Mouse (Mus musculus): ENCODE measurements around the gene Phf7.
A peak's percentile ranks its signal among the peaks of the same experiment; 100 is the strongest.

Gene Phf7

GRCm38 (mm10) chr14:31251084-31251604, at the start of gene Phf7, which contains the start of gene Bap1:
Phf7 (minus strand) TSS chr14:31251317.
Bap1 (plus strand) TSS chr14:31251450.
- DNase-seq = peak; percentile 98

DNA sequence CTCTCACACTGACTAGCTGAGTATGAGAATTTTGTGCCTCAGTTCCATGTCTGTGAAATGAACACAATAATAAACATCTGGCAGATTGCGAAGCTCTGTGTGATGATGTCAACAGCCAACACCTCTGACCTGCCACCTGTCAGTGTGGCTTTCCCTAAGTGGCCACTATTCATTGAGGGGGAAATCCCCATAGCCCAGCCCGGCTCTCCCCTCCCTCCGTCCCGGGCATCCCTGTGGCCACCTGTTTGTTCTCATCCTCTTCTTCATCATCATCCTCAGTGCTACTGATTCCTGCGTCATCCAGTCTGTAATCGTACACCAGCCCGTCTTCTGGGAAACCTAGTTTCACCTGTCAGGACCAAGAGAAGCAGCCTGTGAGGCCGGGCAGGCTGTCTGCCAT, 34.6 kb upstream of the Phf7 start:
- DNase-seq = no peak

- peak; percentile 82 for DNase-seq
Observed at GRCm38 (mm10) chr14:31272164-31272563, 21.0 kb upstream of the Phf7 start.

DNA sequence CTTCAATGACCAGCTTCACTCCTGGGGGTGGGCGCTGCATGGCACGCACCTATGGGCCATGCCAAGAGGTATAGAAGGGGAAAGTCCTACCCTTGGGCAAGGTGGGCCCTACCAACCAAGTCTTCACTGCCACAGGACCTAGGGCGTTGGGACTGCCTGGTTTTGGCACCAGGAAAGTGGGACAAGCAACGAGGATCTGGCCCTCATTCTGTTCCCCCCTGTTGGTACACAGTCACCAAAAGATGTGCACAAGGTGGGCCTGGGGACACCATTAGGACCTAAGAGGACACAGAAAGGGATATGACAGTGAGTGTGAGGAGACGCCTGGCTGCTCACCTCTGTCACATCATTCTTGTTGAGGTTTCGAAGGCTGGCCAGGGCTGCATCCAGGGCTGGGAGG, 20.0 kb upstream of the Phf7 start:
- no peak for DNase-seq

- peak; percentile 31 for DNase-seq
Observed at GRCm38 (mm10) chr14:31269456-31270100, 18.5 kb upstream of the Phf7 start.

- no peak for DNase-seq
Observed at GRCm38 (mm10) chr14:31268301-31269001, 17.3 kb upstream of the Phf7 start.

DNA sequence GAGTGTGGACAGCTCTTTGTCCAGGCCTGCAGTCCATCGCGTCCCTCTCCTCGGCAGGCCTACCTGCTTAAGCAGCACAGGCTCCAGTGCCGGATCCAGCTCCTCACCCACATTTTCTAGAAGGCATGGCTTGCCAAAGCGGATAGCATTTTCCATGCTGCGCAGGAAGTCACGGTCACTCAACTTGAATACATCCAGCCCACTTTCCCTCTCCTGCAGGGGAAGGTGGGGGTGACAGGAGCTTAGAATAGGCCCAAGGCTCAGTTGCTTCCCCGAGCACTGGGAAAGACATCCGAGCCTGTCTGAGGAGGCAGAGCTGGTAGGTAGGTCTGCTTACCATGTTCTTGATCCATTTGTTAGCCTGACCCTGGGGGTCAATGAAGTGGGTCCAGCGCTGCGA, 16.5 kb upstream of the Phf7 start:
- no peak for DNase-seq

- DNase-seq = no peak
Observed at GRCm38 (mm10) chr14:31260932-31261331, 9.8 kb upstream of the Phf7 start.

DNA sequence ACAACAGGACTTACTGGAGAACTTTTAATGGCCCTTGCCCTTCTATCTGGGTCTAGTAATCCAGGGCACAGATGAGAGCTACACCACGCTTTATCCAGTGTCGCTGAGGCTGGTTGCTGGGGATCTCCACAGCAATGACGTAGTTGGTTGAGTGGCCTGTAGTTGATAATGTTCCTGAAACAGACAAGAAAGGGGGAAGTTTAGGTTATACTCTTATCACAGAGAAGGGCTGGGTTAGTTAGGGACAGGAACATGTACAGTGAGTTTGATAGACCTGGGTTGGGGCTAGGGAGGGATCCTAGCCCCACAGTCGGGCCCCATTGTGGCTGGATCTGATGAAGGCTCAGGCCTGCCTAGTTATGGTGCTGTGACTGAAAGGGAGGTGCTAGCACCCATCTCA, 9.3 kb upstream of the Phf7 start:
- DNase-seq = no peak

DNA sequence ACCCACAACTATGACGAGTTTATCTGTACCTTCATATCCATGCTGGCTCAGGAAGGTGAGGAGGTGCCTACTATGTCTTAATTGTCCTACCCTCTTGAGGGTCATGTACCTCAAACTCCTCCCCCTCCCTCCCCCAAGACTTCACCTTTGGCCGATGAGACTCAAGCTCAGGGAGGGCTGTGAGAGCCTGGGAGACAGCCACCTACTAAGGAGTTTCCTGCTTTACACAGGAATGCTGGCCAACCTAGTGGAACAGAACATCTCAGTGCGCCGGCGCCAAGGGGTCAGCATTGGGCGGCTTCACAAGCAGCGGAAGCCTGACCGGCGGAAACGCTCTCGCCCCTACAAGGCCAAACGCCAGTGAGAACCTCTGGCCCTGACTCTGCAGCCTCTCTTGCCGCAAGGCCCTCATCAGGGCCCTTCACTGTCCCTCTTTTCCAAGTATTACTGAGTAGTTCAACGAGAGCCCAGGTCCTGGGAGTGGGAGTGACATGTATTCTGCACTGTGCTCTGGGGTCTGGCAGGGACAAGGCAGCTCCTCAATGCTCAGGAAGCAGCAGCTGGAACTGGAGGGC, 7.4 kb upstream of the Phf7 start:
- no peak for DNase-seq

- no peak for DNase-seq
Observed at GRCm38 (mm10) chr14:31252091-31252490, 974 bp upstream of the Phf7 start.

- no peak for DNase-seq
Observed at GRCm38 (mm10) chr14:31251626-31252025, 509 bp upstream of the Phf7 start.

DNA sequence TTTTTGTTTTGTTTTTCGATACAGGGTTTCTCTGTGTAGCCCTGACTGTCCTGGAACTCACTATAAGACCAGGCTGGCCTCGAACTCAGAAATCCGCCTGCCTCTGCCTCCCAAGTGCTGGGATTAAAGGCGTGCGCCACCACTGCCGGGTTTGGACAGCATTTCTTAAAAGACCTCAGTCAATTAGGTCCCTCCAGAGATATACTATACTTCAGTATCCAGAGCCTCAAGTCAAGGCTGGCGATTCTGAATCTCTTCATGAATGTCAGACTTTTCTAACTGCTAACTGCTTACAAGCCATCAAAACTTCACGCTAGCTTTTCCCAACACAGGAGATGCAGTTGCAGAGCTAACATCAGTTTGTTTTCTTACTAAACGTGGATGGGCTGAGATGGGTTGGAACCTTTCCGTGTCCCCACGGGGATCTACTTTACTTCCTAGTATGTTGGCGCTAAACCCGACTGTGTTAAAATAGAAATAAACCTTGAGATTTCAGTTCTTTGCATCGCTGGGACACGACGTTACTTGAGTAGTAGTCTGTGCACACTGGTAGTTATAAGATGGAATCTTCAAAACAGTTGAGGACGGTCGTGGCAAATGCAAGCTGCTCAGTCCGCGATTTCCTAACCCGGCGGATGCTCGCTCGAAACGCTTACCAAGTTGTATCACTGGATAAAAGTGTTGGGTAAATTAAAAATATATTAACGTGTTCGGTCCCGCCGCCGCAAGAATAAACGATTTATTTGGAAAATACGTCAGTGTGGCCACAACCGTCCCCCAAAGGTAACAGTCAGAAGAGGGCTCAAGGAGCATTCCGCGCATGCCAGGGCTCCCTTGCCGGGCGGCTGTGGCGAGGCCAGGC, 664 bp downstream of the Phf7 start:
- no peak for DNase-seq

- DNase-seq = no peak
Observed at GRCm38 (mm10) chr14:31248396-31248795, 2.7 kb downstream of the Phf7 start.

- no peak for DNase-seq
Observed at GRCm38 (mm10) chr14:31245946-31246345, 5.2 kb downstream of the Phf7 start.

DNA sequence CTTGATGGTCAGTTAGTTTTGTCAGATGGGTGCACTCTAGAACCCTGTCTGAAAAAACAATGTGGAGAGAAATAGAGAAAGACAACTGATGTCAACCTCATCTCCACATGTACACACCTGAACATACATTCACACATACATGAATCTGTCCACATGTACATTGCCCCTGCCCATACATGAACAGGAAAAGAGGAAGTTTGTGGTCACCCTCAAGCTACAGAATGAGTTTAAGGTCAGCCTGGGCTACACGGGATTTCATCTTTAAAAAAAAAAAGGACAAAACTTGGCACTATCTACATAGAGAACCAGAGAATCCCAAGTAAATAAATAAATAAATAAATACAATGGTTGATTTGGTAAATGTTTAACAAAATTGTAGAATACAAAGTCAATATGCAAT, 6.3 kb downstream of the Phf7 start:
- no peak for DNase-seq

- DNase-seq = no peak
Observed at GRCm38 (mm10) chr14:31240528-31240927, 10.6 kb downstream of the Phf7 start.

DNA sequence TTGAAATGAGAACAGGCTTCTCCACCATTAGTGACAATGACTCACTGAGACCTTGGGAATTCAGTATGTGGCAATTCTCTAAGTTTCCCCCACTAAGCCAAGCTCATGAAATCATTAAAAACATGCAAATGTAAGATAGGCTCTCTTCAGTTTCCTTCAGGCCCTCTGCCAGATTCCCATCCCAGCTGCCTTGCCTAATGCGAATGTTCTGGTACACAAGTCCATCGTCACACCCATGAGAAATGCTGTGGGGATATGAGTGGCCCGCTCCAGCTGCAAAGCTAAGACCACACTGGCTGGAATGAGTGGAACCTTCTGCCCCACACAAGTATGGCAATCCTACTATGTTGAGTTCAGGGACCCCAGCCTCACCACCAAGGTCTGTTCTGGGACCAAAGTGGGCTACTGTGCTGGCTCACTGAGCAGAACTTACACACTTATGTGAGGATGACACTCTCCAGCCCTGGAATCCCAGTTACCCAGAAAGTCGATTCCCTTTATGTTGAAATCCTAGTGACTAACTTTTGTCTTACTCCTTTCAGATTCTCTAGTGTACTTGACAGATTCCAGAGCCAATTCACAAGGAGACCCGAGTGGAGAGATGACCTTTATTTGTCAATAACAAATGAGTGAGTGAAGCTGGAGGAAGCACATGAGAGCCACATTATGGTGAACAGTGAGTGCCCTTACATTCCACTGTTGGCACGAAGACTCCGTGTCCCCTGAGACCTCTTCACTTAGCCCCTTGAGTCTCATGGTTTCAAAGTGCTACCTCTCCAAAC, 13.8 kb downstream of the Phf7 start:
- no peak for DNase-seq

- peak; percentile 70 for DNase-seq
Observed at GRCm38 (mm10) chr14:31233996-31234591, 17.0 kb downstream of the Phf7 start.

DNA sequence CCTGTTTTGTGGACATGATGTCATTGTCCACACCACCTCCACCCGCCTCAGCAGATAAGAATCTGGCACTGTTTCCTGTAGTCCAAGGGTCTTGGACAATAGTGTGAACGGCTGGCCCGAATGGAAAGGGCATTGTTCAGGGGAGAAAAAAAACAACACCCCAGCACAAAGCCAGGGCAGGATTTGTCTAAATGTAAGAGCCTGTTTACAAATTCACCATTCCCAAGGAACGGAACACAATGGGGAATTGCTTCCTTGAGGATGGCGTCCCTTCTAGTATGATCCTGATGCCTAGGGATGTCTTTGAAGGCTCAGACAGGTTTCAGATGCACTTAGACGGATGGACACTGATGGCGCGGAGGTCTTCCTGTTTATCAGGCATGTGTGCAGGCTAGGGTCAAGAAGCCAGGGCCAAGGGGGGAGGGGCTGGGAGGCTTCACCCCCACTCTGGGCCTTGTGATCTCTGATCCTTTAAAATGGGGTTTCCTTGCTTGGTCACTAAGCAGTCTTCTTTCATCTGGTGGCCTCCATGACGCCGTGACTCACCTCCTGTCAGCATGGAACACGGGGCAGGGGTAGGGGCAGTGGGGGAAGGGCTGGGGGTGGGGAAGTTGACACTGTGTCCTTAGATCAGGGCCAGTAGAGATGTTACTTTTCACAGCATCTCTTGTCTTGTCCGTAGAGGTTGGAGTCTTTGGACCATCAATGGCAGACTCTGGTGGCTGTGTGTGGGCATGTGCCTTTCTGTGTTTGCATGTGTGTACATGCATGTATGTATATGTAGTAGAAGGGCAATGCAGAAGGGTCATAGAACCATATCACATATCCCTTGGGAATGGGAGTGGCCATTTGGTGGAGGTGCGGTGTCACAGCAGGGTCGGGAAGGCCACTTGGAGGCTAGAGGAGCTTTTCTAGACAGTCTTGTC, 17.8 kb downstream of the Phf7 start:
- no peak for DNase-seq

All from thymus, postnatal 14 days (tissue).